Mouse (Mus musculus): Measurements from ENCODE around the gene Apcs. TPM values are rescaled to one million over a fixed set of nuclear protein-coding genes. Genes with fewer than 3 reads are reported as not detected.

Gene Apcs
- 0.41 and 0.83 TPM in 2 replicates for polyA plus RNA-seq (2014; fragmentation: Nextera tagmentation; extraction: Ambion mirVana)

GRCm38 (mm10) chr1:172894777-172895357 is at the start of gene Apcs:
TSS of gene Apcs (minus strand) at chr1:172895041.
- WGBS, result 58% methylated on average over 2 of the region's 2 CpGs
- no peaks in the 10 kb centered on the region for H3K27me3 ChIP-seq (ENCODE audit: control insufficient read depth, insufficient read depth, low read length)
- H3K36me3 ChIP-seq (ENCODE audit: control insufficient read depth, insufficient read depth, low read length), result no peaks in the 10 kb centered on the region
- no peak for ATAC-seq (ENCODE audit: low FRiP score, low TSS enrichment)
- H3K4me2 ChIP-seq (replicated peaks; ENCODE audit: low read depth, low read length), result no peak within 1 kb of the TSS
- no peak within 1 kb of the TSS for H3K4me3 ChIP-seq (ENCODE audit: low read length)
- no peaks in the 10 kb centered on the region for H3K9me3 ChIP-seq (ENCODE audit: control insufficient read depth, low read length)
- H3K9ac ChIP-seq (ENCODE audit: low read depth, low read length), result no peak within 1 kb of the TSS
- no peaks in the 10 kb centered on the region for H3K4me1 ChIP-seq (ENCODE audit: control insufficient read depth, insufficient read depth, low read length)
- H3K27ac ChIP-seq (ENCODE audit: low read depth, low read length), result no peak within 1 kb of the TSS

- Histone ChIP-seq H3K4me2 (replicated peaks; ENCODE audit: low read depth, low read length) (no peak overlapping the region), H3K4me3 (ENCODE audit: low read length) (no peak overlapping the region), H3K27ac (ENCODE audit: low read depth, low read length) (no peak overlapping the region), H3K9me3 (ENCODE audit: control insufficient read depth, low read length) (no peaks in the 10 kb centered on the region), H3K36me3 (ENCODE audit: control insufficient read depth, insufficient read depth, low read length) (no peaks in the 10 kb centered on the region), H3K4me1 (ENCODE audit: control insufficient read depth, insufficient read depth, low read length) (no peaks in the 10 kb centered on the region), H3K9ac (ENCODE audit: low read depth, low read length) (no peak overlapping the region), H3K27me3 (ENCODE audit: control insufficient read depth, insufficient read depth, low read length) (no peaks in the 10 kb centered on the region)
- ATAC-seq (ENCODE audit: low FRiP score, low TSS enrichment), result no peak
- WGBS, result 89% methylated on average over 2 of the region's 2 CpGs
Observed at GRCm38 (mm10) chr1:172932197-172932596, 37.4 kb upstream of the Apcs start.

- H3K4me3 ChIP-seq (ENCODE audit: low read length), result no peak overlapping the region
- H3K9me3 ChIP-seq (ENCODE audit: control insufficient read depth, low read length), result no peaks in the 10 kb centered on the region
- no peak for ATAC-seq (ENCODE audit: low FRiP score, low TSS enrichment)
- WGBS, result 83% methylated on average over 2 of the region's 2 CpGs
- no peak overlapping the region for H3K27ac ChIP-seq (ENCODE audit: low read depth, low read length)
- H3K27me3 ChIP-seq (ENCODE audit: control insufficient read depth, insufficient read depth, low read length), result no peaks in the 10 kb centered on the region
- no peak overlapping the region for H3K4me2 ChIP-seq (replicated peaks; ENCODE audit: low read depth, low read length)
- no peak overlapping the region for H3K9ac ChIP-seq (ENCODE audit: low read depth, low read length)
- no peaks in the 10 kb centered on the region for H3K4me1 ChIP-seq (ENCODE audit: control insufficient read depth, insufficient read depth, low read length)
- no peaks in the 10 kb centered on the region for H3K36me3 ChIP-seq (ENCODE audit: control insufficient read depth, insufficient read depth, low read length)
Observed at GRCm38 (mm10) chr1:172918450-172918849, 23.6 kb upstream of the Apcs start.

GRCm38 (mm10) chr1:172917115-172917514 is 22.3 kb upstream of the Apcs start:
- Histone ChIP-seq H3K27me3 (ENCODE audit: control insufficient read depth, insufficient read depth, low read length) (no peaks in the 10 kb centered on the region), H3K9me3 (ENCODE audit: control insufficient read depth, low read length) (no peaks in the 10 kb centered on the region), H3K27ac (ENCODE audit: low read depth, low read length) (no peak overlapping the region), H3K9ac (ENCODE audit: low read depth, low read length) (no peak overlapping the region), H3K36me3 (ENCODE audit: control insufficient read depth, insufficient read depth, low read length) (no peaks in the 10 kb centered on the region), H3K4me2 (replicated peaks; ENCODE audit: low read depth, low read length) (no peak overlapping the region), H3K4me1 (ENCODE audit: control insufficient read depth, insufficient read depth, low read length) (no peaks in the 10 kb centered on the region), H3K4me3 (ENCODE audit: low read length) (no peak overlapping the region)
- 93% methylated on average over 1 of the region's 1 CpGs for WGBS
- ATAC-seq (ENCODE audit: low FRiP score, low TSS enrichment), result no peak

GRCm38 (mm10) chr1:172903313-172903712 is 8.5 kb upstream of the Apcs start:
- no peak overlapping the region for H3K27ac ChIP-seq (ENCODE audit: low read depth, low read length)
- no peaks in the 10 kb centered on the region for H3K27me3 ChIP-seq (ENCODE audit: control insufficient read depth, insufficient read depth, low read length)
- no peak overlapping the region for H3K4me3 ChIP-seq (ENCODE audit: low read length)
- no peak overlapping the region for H3K4me2 ChIP-seq (replicated peaks; ENCODE audit: low read depth, low read length)
- H3K9me3 ChIP-seq (ENCODE audit: control insufficient read depth, low read length), result no peaks in the 10 kb centered on the region
- no peaks in the 10 kb centered on the region for H3K36me3 ChIP-seq (ENCODE audit: control insufficient read depth, insufficient read depth, low read length)
- no peak for ATAC-seq (ENCODE audit: low FRiP score, low TSS enrichment)
- H3K4me1 ChIP-seq (ENCODE audit: control insufficient read depth, insufficient read depth, low read length), result no peaks in the 10 kb centered on the region
- H3K9ac ChIP-seq (ENCODE audit: low read depth, low read length), result no peak overlapping the region

- Histone ChIP-seq H3K4me3 (ENCODE audit: low read length) (no peak overlapping the region), H3K9me3 (ENCODE audit: control insufficient read depth, low read length) (no peaks in the 10 kb centered on the region), H3K27me3 (ENCODE audit: control insufficient read depth, insufficient read depth, low read length) (no peaks in the 10 kb centered on the region), H3K4me2 (replicated peaks; ENCODE audit: low read depth, low read length) (no peak overlapping the region), H3K27ac (ENCODE audit: low read depth, low read length) (no peak overlapping the region), H3K9ac (ENCODE audit: low read depth, low read length) (no peak overlapping the region), H3K36me3 (ENCODE audit: control insufficient read depth, insufficient read depth, low read length) (no peaks in the 10 kb centered on the region), H3K4me1 (ENCODE audit: control insufficient read depth, insufficient read depth, low read length) (no peaks in the 10 kb centered on the region)
- no peak for ATAC-seq (ENCODE audit: low FRiP score, low TSS enrichment)
- 83% methylated on average over 2 of the region's 2 CpGs for WGBS
Observed at GRCm38 (mm10) chr1:172895435-172895834, 594 bp upstream of the Apcs start.

- no peaks in the 10 kb centered on the region for H3K9me3 ChIP-seq (ENCODE audit: control insufficient read depth, low read length)
- 82% methylated on average over 1 of the region's 1 CpGs for WGBS
- no peak overlapping the region for H3K27ac ChIP-seq (ENCODE audit: low read depth, low read length)
- H3K4me2 ChIP-seq (replicated peaks; ENCODE audit: low read depth, low read length), result no peak overlapping the region
- ATAC-seq (ENCODE audit: low FRiP score, low TSS enrichment), result peak; percentile 68; the same call in 1 of the 2 replicates
- no peaks in the 10 kb centered on the region for H3K4me1 ChIP-seq (ENCODE audit: control insufficient read depth, insufficient read depth, low read length)
- no peaks in the 10 kb centered on the region for H3K27me3 ChIP-seq (ENCODE audit: control insufficient read depth, insufficient read depth, low read length)
- H3K36me3 ChIP-seq (ENCODE audit: control insufficient read depth, insufficient read depth, low read length), result no peaks in the 10 kb centered on the region
- H3K4me3 ChIP-seq (ENCODE audit: low read length), result no peak overlapping the region
- no peak overlapping the region for H3K9ac ChIP-seq (ENCODE audit: low read depth, low read length)
Observed at GRCm38 (mm10) chr1:172876675-172877074, 18.2 kb downstream of the Apcs start.

GRCm38 (mm10) chr1:172875265-172875664 is 19.6 kb downstream of the Apcs start:
- Histone ChIP-seq H3K9ac (ENCODE audit: low read depth, low read length) (no peak overlapping the region), H3K4me2 (replicated peaks; ENCODE audit: low read depth, low read length) (no peak overlapping the region), H3K36me3 (ENCODE audit: control insufficient read depth, insufficient read depth, low read length) (no peaks in the 10 kb centered on the region), H3K4me1 (ENCODE audit: control insufficient read depth, insufficient read depth, low read length) (no peaks in the 10 kb centered on the region), H3K4me3 (ENCODE audit: low read length) (no peak overlapping the region), H3K27me3 (ENCODE audit: control insufficient read depth, insufficient read depth, low read length) (no peaks in the 10 kb centered on the region), H3K9me3 (ENCODE audit: control insufficient read depth, low read length) (no peaks in the 10 kb centered on the region), H3K27ac (ENCODE audit: low read depth, low read length) (no peak overlapping the region)
- 75% methylated on average over 4 of the region's 4 CpGs for WGBS
- ATAC-seq (ENCODE audit: low FRiP score, low TSS enrichment), result no peak; the same call in 1 of the 2 replicates

GRCm38 (mm10) chr1:172848171-172848570 is 46.7 kb downstream of the Apcs start:
- H3K27me3 ChIP-seq (ENCODE audit: control insufficient read depth, insufficient read depth, low read length), result no peaks in the 10 kb centered on the region

More at GRCm38 (mm10) chr1:172848171-172848570, 46.7 kb downstream of the Apcs start:
- no peak overlapping the region for H3K27ac ChIP-seq (ENCODE audit: low read depth, low read length)
- 96% methylated on average over 2 of the region's 2 CpGs for WGBS
- H3K36me3 ChIP-seq (ENCODE audit: control insufficient read depth, insufficient read depth, low read length), result no peaks in the 10 kb centered on the region
- ATAC-seq (ENCODE audit: low FRiP score, low TSS enrichment), result no peak
- H3K4me2 ChIP-seq (replicated peaks; ENCODE audit: low read depth, low read length), result no peak overlapping the region
- no peak overlapping the region for H3K4me3 ChIP-seq (ENCODE audit: low read length)
- no peaks in the 10 kb centered on the region for H3K4me1 ChIP-seq (ENCODE audit: control insufficient read depth, insufficient read depth, low read length)
- no peaks in the 10 kb centered on the region for H3K9me3 ChIP-seq (ENCODE audit: control insufficient read depth, low read length)
- no peak overlapping the region for H3K9ac ChIP-seq (ENCODE audit: low read depth, low read length)
